Mouse (Mus musculus): Measurements from ENCODE around the gene Thra.

DNA sequence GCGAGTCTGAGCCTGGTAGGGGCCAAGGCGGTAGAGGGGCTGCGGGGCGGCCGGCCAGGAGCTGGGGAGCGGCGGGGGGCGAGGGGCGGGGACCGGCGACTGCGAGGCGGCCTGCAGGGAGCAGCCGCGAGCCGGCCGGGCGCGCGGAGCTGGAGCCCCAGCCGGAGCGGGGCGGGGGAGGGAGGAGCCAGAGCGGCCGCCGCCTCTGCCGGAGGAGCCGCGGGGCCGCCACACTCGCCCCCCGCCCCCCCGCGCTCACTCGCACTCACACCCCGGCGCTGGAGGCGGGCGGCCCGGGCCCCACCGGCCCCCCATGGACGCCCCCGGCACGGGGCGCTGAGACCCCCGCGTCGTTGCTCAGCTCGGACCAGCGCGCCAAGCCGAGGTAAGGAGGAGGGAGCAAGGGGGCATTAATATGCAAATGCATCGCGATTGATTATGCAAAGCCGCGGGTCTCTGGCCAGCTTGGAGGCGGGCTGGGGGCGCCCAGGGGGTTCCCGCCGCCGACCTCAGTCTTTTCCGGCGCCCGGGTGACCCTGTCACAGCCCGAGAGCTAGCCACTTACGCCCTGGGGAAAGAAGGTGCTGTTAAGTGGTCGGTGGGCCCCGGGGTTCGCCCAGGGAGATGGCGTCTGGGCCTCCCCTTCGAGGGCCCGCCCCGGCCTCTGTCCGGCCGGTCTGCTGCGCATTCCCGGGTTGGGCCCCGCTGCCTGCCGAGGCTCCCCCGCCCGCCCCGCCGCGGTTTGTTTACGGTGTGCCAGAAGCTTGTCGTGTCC, 1.4 kb downstream of the Thra start:
- TF ChIP-seq CTCF (IDR thresholded peaks at IDR 0.05; ENCODE audit: extremely low read depth, insufficient read length, insufficient replicate concordance, low read depth, low read length) (peak; percentile 41; the same call in 1 of the 2 replicates), POLR2A (IDR thresholded peaks at IDR 0.05; ENCODE audit: low read depth, low read length) (no peak)

Measured in small intestine, adult 2 months (tissue).